Comparison of ENCODE assay signal across 8 mouse cellular contexts in genomic region chr9:44327064-44327711, GRCm38 (mm10). TPM values are rescaled to one million over a fixed set of nuclear protein-coding genes. Genes with fewer than 3 reads are reported as not detected.
DNase-seq lines count a peak whose midpoint lies in the region; ATAC-seq and TF ChIP-seq lines count a peak whose summit lies in the region.

No protein-coding gene starts in this region.

- in situ Hi-C loops in ES-E14 (cut with MboI; ENCODE audit: low sequenced_read_pairs in 2 of 2, unreplicated experiment in 2 of 2) = no loop called here

- TF ChIP-seq CTCF in lung, embryonic 14.5 days (IDR thresholded peaks at IDR 0.05; ENCODE audit: low read depth) = no peak
- no peak for TF ChIP-seq CTCF in small intestine, adult 2 months (IDR thresholded peaks at IDR 0.05; ENCODE audit: extremely low read depth, insufficient read length, insufficient replicate concordance, low read depth, low read length)

- H3K9ac ChIP-seq in ES-E14 (ENCODE audit: insufficient read depth, low read depth, low read length, poor library complexity, severe bottlenecking) = peak overlapping the region; percentile 92
- peak overlapping the region; percentile 86 for H3K9ac ChIP-seq in forebrain, embryonic 13.5 days
- peak overlapping the region; percentile 91 for H3K9ac ChIP-seq in hindbrain, embryonic 16.5 days (ENCODE audit: low read depth, low read length)
- peak overlapping the region; percentile 87 for H3K9ac ChIP-seq in lung, embryonic 14.5 days

- peak overlapping the region; percentile 77 to 92 for H3K4me3 ChIP-seq in ES-E14 (ENCODE audit: insufficient read depth in 1 of 2, low read depth in 1 of 2, low read length in 2 of 2, poor library complexity in 1 of 2, severe bottlenecking in 1 of 2)
- H3K4me3 ChIP-seq in forebrain, embryonic 13.5 days = peak overlapping the region; percentile 83
- peak overlapping the region; percentile 89 for H3K4me3 ChIP-seq in hindbrain, embryonic 16.5 days (ENCODE audit: low read length)
- peak overlapping the region; percentile 80 for H3K4me3 ChIP-seq in lung, embryonic 14.5 days (ENCODE audit: low read depth, low read length)
- H3K4me3 ChIP-seq in small intestine, adult 2 months (ENCODE audit: low read depth, low read length) = peak overlapping the region; percentile 95

- H3K4me2 ChIP-seq in forebrain, embryonic 13.5 days = peak overlapping the region; percentile 67
- peak overlapping the region; percentile 86 for H3K4me2 ChIP-seq in hindbrain, embryonic 16.5 days (ENCODE audit: low read length)
- peak overlapping the region; percentile 82 for H3K4me2 ChIP-seq in lung, embryonic 14.5 days

- 2% methylated on average over 22 of the region's 22 CpGs for WGBS in forebrain, embryonic 13.5 days
- WGBS in hindbrain, embryonic 16.5 days = under 1% methylated on average over 22 of the region's 22 CpGs
- 2% methylated on average over 22 of the region's 22 CpGs for WGBS in lung, embryonic 14.5 days
- under 1% methylated on average over 22 of the region's 22 CpGs for WGBS in small intestine, adult 2 months

- DNase-seq in 3134 (ENCODE audit: extremely low read depth, insufficient read length, low spot score) (peak; percentile 39), ES-E14 (ENCODE audit: low read depth, low spot score) (no peak)
- peak; percentile 79 for DNase-seq in lung, embryonic 14.5 days
- no peak for DNase-seq in yolk sac, embryonic 10.5 days (ENCODE audit: low spot score)
- no peak for DNase-seq in urinary bladder, postnatal 10 days (ENCODE audit: low spot score)

- TF ChIP-seq POLR2A in small intestine, adult 2 months (IDR thresholded peaks at IDR 0.05; ENCODE audit: low read depth, low read length) = no peak

- no peaks in the 10 kb centered on the region for H3K27me3 ChIP-seq in forebrain, embryonic 13.5 days
- H3K27me3 ChIP-seq in hindbrain, embryonic 16.5 days (replicated peaks; ENCODE audit: control insufficient read depth, insufficient read depth, low read length) = no peaks in the 10 kb centered on the region
- no peaks in the 10 kb centered on the region for H3K27me3 ChIP-seq in lung, embryonic 14.5 days (ENCODE audit: insufficient read depth, low read length)
- no peaks in the 10 kb centered on the region for H3K27me3 ChIP-seq in small intestine, adult 2 months (ENCODE audit: control insufficient read depth, insufficient read depth, low read length)

- peak; percentile 43; the same call in 1 of the 2 replicates for ATAC-seq in forebrain, embryonic 13.5 days
- peak; percentile 22 for ATAC-seq in hindbrain, embryonic 16.5 days
- ATAC-seq in lung, embryonic 14.5 days (ENCODE audit: insufficient read depth) = peak; percentile 51

- peak overlapping the region; percentile 59 for H3K27ac ChIP-seq in ES-E14 (ENCODE audit: insufficient read depth, low read depth, low read length, poor library complexity, severe bottlenecking)
- peak overlapping the region; percentile 83 for H3K27ac ChIP-seq in forebrain, embryonic 13.5 days
- peak overlapping the region; percentile 85 for H3K27ac ChIP-seq in hindbrain, embryonic 16.5 days (ENCODE audit: low read depth, low read length)
- peak overlapping the region; percentile 96 for H3K27ac ChIP-seq in lung, embryonic 14.5 days (ENCODE audit: low read depth)
- peak overlapping the region; percentile 84 for H3K27ac ChIP-seq in small intestine, adult 2 months (ENCODE audit: insufficient read depth, low read depth, low read length)

- H3K9me3 ChIP-seq in ES-E14 (ENCODE audit: control insufficient read depth, insufficient read depth, low read depth, low read length) = no peaks in the 10 kb centered on the region
- no peaks in the 10 kb centered on the region for H3K9me3 ChIP-seq in forebrain, embryonic 13.5 days (replicated peaks)
- no peaks in the 10 kb centered on the region for H3K9me3 ChIP-seq in hindbrain, embryonic 16.5 days (ENCODE audit: control insufficient read depth, low read length)
- H3K9me3 ChIP-seq in lung, embryonic 14.5 days (ENCODE audit: low read depth, low read length) = no peaks in the 10 kb centered on the region

- H3K4me1 ChIP-seq in ES-E14 (ENCODE audit: control insufficient read depth in 2 of 2, insufficient read depth in 2 of 2, low read length in 2 of 2, poor library complexity in 1 of 2) = peaks cover 2 to 3% of the 10 kb centered on the region in 2 experiments; a peak in 2 of 4 replicates
- peaks cover 20% of the 10 kb centered on the region for H3K4me1 ChIP-seq in forebrain, embryonic 13.5 days
- H3K4me1 ChIP-seq in hindbrain, embryonic 16.5 days (ENCODE audit: control insufficient read depth, insufficient read depth, low read depth, low read length) = peaks cover 12% of the 10 kb centered on the region
- H3K4me1 ChIP-seq in lung, embryonic 14.5 days (ENCODE audit: insufficient read depth) = 0 out of 2 replicates have a peak, but pooled peaks cover 3% of the 10 kb centered on the region
- peaks cover 5% of the 10 kb centered on the region; the same call in 1 of the 2 replicates for H3K4me1 ChIP-seq in small intestine, adult 2 months (ENCODE audit: control insufficient read depth, insufficient read depth, insufficient read length, low read length)

- peaks cover 6% of the 10 kb centered on the region; the same call in 1 of the 2 replicates for H3K36me3 ChIP-seq in ES-E14 (ENCODE audit: control insufficient read depth, insufficient read depth, low read length, poor library complexity, severe bottlenecking)
- peaks cover 35% of the 10 kb centered on the region for H3K36me3 ChIP-seq in forebrain, embryonic 13.5 days (ENCODE audit: poor library complexity, severe bottlenecking)
- peaks cover 9% of the 10 kb centered on the region; the same call in 1 of the 2 replicates for H3K36me3 ChIP-seq in hindbrain, embryonic 16.5 days (ENCODE audit: control insufficient read depth, insufficient read depth, low read length)
- peaks cover 35% of the 10 kb centered on the region for H3K36me3 ChIP-seq in lung, embryonic 14.5 days (ENCODE audit: insufficient read depth)
- H3K36me3 ChIP-seq in small intestine, adult 2 months (ENCODE audit: control insufficient read depth, insufficient read depth, low read length) = peaks cover 10% of the 10 kb centered on the region

TF ChIP-seq in ES-E14, 5 proteins besides CTCF, POLR2A, EP300 and RAD21:
- TF ChIP-seq ZC3H11A (IDR thresholded peaks at IDR 0.05; ENCODE audit: borderline replicate concordance, low read depth, low read length) (no peak), HCFC1 (IDR thresholded peaks at IDR 0.05; ENCODE audit: borderline replicate concordance, insufficient read depth, low read length) (0 out of 2 replicates have a peak, but pooled peaks have one; percentile 35), CHD2 (IDR thresholded peaks at IDR 0.05; ENCODE audit: low read depth, low read length) (no peak), MAFK (IDR thresholded peaks at IDR 0.05; ENCODE audit: insufficient read depth, low read depth, low read length) (no peak)

RNA-seq across cellular contexts. Expression of gene Dpagt1, which starts 1.4 kb away (rescaled TPM):
- 16.3 and 17.9 TPM in 2 replicates for total RNA-seq in ES-E14 (2012; rRNA removed)
- polyA plus RNA-seq in forebrain, embryonic 13.5 days (2015; fragmentation: Nextera tagmentation; extraction: Ambion mirVana) = 36.8 and 40.1 TPM in 2 replicates
- 32.5 and 42.6 TPM in 2 replicates for polyA plus RNA-seq in hindbrain, embryonic 16.5 days (2015; fragmentation: Nextera tagmentation; extraction: Ambion mirVana)
- 41.0 and 43.4 TPM in 2 replicates for polyA plus RNA-seq in lung, embryonic 14.5 days (2014; fragmentation: Nextera tagmentation; extraction: Ambion mirVana)
- polyA plus RNA-seq in small intestine, adult 2 months (2012; rRNA removed) = 27.7 and 47.4 TPM in 2 replicates

RNA-seq across cellular contexts. Expression of gene C2cd2l, which starts 7.1 kb away (rescaled TPM):
- 9.0 and 13.9 TPM in 2 replicates for total RNA-seq in ES-E14 (2012; rRNA removed)
- polyA plus RNA-seq in forebrain, embryonic 13.5 days (2015; fragmentation: Nextera tagmentation; extraction: Ambion mirVana) = 14.0 and 19.6 TPM in 2 replicates
- 23.1 and 27.1 TPM in 2 replicates for polyA plus RNA-seq in hindbrain, embryonic 16.5 days (2015; fragmentation: Nextera tagmentation; extraction: Ambion mirVana)
- polyA plus RNA-seq in lung, embryonic 14.5 days (2014; fragmentation: Nextera tagmentation; extraction: Ambion mirVana) = 6.7 and 8.6 TPM in 2 replicates
- 113 and 257 TPM in 2 replicates for polyA plus RNA-seq in small intestine, adult 2 months (2012; rRNA removed)

RNA-seq across cellular contexts. Expression of gene H2afx, which starts 7.3 kb away (rescaled TPM):
- total RNA-seq in ES-E14 (2012; rRNA removed) = 967 and 1,137 TPM in 2 replicates
- polyA plus RNA-seq in forebrain, embryonic 13.5 days (2015; fragmentation: Nextera tagmentation; extraction: Ambion mirVana) = 393 TPM in 2 replicates
- 106 and 143 TPM in 2 replicates for polyA plus RNA-seq in hindbrain, embryonic 16.5 days (2015; fragmentation: Nextera tagmentation; extraction: Ambion mirVana)
- 391 and 419 TPM in 2 replicates for polyA plus RNA-seq in lung, embryonic 14.5 days (2014; fragmentation: Nextera tagmentation; extraction: Ambion mirVana)
- 180 and 255 TPM in 2 replicates for polyA plus RNA-seq in small intestine, adult 2 months (2012; rRNA removed)

RNA-seq across cellular contexts. Expression of gene Hmbs, which starts 16.8 kb away (rescaled TPM):
- total RNA-seq in ES-E14 (2012; rRNA removed) = 69.9 and 71.3 TPM in 2 replicates
- 91.6 and 92.2 TPM in 2 replicates for polyA plus RNA-seq in forebrain, embryonic 13.5 days (2015; fragmentation: Nextera tagmentation; extraction: Ambion mirVana)
- 64.0 and 67.4 TPM in 2 replicates for polyA plus RNA-seq in hindbrain, embryonic 16.5 days (2015; fragmentation: Nextera tagmentation; extraction: Ambion mirVana)
- 128 and 131 TPM in 2 replicates for polyA plus RNA-seq in lung, embryonic 14.5 days (2014; fragmentation: Nextera tagmentation; extraction: Ambion mirVana)
- polyA plus RNA-seq in small intestine, adult 2 months (2012; rRNA removed) = 37.0 and 44.0 TPM in 2 replicates

RNA-seq across cellular contexts. Expression of gene Hinfp, which starts 21.7 kb away (rescaled TPM):
- 29.1 and 38.3 TPM in 2 replicates for total RNA-seq in ES-E14 (2012; rRNA removed)
- polyA plus RNA-seq in forebrain, embryonic 13.5 days (2015; fragmentation: Nextera tagmentation; extraction: Ambion mirVana) = 30.5 and 38.4 TPM in 2 replicates
- 22.3 and 26.6 TPM in 2 replicates for polyA plus RNA-seq in hindbrain, embryonic 16.5 days (2015; fragmentation: Nextera tagmentation; extraction: Ambion mirVana)
- polyA plus RNA-seq in lung, embryonic 14.5 days (2014; fragmentation: Nextera tagmentation; extraction: Ambion mirVana) = 19.1 and 20.1 TPM in 2 replicates
- polyA plus RNA-seq in small intestine, adult 2 months (2012; rRNA removed) = 20.6 and 20.8 TPM in 2 replicates

Comparison
In these comparisons a context has a peak if more than half of its experiments do, and no peak if none do; other contexts are left out.
1. DNase-seq: peak in 3134 (single experiment) and lung, embryonic 14.5 days (single experiment); none in ES-E14 (single experiment), yolk sac, embryonic 10.5 days (single experiment) and urinary bladder, postnatal 10 days (single experiment).
2. Peak in every context shown above with its lines, with median percentiles within 50 percentile points of each other: H3K27ac ChIP-seq, H3K4me3 ChIP-seq, H3K9ac ChIP-seq, ATAC-seq and H3K4me2 ChIP-seq.